Mouse (Mus musculus) fat pad, adult 2 months (tissue): ENCODE data around the gene Shroom3.

Experiments used
- DNase-seq: peaks from one replicate; pipeline ENCODE4 v3.0.0-alpha.2; 2011; ENCODE audit warnings: low read depth, low spot score; ENCODE audit errors: extremely low read depth

The Shroom3 gene

GRCm38 (mm10) chr5:92683351-92683807, at the start of gene Shroom3:
Shroom3 (plus strand) TSS chr5:92683435.
- no peak for DNase-seq

- no peak for DNase-seq
These were observed 49.7 kb upstream of the Shroom3 start for GRCm38 (mm10) chr5:92633526-92633925.

DNA sequence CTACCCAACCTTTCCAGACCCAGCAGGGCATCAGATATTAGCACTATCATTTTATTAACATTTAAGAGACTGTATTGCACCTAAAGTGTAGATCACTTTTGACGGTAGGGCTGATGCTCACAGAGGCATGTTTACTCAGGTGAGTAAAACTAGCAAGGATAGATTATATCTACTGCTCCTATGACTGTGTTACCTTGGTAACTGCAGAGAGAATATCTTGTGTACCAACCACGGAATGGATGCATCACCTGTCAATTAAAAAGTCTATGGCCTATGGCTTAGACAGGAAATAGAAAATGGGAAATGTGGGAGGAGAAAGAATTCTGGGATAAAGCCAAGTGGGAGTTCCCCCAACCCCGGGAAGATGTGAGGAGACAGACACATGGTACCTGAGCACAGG, 48.3 kb upstream of the Shroom3 start:
- no peak for DNase-seq

DNA sequence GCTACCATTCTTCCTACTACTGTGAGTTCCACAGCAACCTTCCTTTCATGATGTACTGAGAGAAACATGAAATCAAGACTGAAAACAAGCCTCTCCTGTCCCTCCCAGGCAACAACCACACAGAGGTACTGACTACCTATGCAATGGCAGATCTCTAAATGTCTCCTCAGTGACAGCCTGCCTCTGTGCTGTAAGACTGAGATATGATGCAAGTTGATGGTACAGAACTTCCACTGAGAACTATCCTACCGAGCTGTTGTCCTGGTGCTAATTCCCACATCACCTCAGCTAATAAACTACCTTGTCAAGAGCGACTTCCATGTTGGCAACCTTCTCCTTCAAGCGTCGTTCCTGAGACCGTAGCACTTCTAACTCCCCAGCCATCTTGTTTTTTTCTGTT, 47.3 kb upstream of the Shroom3 start:
- DNase-seq: no peak

DNA sequence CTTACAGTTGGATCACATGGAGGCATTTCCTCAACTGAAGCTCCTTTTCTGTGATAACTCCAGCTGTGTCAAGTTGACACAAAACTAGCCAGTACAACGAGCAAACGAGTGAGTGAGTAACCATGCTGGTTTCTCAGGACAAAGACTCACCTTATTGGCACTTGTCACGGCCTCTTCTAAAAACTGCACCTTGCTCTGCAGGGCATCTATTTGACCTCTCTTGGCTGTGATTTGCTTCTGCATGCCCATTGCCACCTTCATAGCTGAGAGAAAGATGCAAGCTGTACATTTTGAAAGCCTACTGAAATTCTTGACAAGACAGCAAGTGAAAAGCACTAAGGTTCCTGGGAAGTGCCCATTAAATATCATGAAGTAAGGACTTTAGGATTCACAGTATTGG, 42.4 kb upstream of the Shroom3 start:
- no peak for DNase-seq

- DNase-seq: no peak
These were observed 27.0 kb upstream of the Shroom3 start for GRCm38 (mm10) chr5:92656256-92656655.

DNA sequence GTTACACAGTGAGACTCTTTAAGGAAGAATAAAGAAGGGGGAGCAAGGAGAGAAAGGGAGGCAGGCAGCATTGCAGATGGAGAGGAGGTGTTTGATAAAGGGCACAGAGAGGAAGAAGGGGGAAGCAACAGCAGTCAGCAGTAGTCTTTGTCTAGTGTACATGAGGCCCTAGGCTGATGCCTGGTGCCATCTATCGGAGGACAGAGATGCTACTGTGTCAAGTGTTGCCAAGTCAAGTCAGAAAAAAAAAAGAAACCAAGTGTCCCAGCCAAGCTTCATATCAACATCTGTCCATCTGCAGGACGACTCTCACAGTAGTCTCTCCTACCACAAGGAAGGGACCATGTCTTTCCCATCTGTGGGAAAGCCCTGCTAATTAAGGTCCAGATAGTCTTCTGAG, 18.9 kb upstream of the Shroom3 start:
- DNase-seq: no peak

DNA sequence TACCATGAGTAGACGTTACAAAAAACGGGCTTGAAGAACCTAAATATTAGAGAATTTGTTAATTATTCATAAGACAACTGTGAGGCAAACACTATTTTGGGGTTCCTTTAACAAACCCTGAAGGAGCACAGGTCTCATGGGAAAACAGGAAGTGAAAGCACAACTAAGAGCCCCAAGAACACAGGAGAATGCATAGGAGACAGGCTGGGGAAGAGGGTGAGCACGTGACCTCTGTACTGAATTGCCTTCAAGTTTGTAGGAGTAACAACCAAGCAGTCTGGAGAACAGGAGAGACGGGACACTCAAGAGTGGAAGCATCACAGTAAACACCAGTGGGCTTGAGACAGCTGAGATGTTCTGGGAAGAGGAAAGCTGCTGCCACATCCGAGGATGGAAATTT, 16.4 kb upstream of the Shroom3 start:
- DNase-seq: no peak

DNA sequence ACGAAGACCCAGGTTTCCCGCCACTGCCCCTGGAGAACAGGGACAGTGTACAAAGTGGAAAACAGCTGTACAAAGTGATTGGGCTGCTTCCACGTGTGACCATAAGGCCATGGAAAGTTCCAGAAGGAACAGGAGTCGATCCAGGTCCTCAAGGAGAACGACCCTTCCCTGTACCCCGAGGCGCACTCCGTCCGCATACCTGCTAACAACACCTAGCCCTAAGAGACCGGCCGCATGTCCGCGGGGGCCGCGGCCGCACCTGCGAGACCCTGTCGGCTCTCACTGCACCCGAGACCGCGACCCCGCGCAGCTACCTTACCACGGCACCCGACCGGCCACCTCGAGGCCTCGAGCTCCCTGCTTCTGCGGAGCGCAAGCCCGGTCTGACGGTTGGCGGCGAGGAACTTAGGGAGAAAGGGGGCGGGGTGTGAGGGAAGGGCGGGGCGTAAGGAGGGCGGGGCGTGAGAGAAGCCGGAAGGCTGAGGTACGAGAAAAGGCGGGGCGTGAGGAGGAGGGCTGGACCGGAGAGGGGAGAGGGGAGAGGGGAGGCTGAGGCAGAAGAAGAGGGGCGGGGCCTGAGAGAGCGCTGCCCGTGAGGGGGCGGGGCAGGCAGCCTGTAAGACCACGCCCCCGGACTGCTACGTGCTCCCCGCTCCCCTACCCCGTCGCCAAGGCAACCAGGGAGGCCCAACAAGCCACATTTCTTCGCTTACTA, 8.2 kb upstream of the Shroom3 start, which contains the start of gene Ccdc158:
Gene Ccdc158 (minus strand): TSS at position 413 of the 715 bp plus-strand sequence.
- no peak for DNase-seq

GRCm38 (mm10) chr5:92675574-92675920, 7.7 kb upstream of the Shroom3 start:
- DNase-seq: no peak

DNA sequence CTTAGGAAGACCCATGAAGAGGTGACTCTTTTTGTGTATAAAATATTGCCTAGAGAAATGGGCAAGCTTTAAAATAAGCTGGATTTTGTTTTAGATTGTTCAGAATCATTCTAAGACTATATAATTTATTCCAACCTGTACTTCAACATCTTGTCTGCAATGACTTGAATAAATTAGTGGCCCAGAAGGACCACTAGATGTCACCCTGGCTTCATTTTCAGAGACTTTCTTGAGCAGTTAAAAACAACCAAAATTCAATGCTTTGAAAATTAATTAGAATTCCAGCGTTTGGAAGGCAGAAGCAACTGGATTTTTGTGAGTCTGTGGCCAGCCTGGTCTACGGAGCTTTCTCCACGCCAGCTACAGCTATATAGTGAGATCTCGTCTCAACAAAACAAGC, 3.8 kb upstream of the Shroom3 start:
- DNase-seq: no peak

- DNase-seq: no peak
These were observed 1.4 kb upstream of the Shroom3 start for GRCm38 (mm10) chr5:92681861-92682260.

GRCm38 (mm10) chr5:92682621-92683348, 450 bp upstream of the Shroom3 start:
- DNase-seq: no peak

- DNase-seq: no peak
These were observed 738 bp downstream of the Shroom3 start for GRCm38 (mm10) chr5:92683871-92684475.

DNA sequence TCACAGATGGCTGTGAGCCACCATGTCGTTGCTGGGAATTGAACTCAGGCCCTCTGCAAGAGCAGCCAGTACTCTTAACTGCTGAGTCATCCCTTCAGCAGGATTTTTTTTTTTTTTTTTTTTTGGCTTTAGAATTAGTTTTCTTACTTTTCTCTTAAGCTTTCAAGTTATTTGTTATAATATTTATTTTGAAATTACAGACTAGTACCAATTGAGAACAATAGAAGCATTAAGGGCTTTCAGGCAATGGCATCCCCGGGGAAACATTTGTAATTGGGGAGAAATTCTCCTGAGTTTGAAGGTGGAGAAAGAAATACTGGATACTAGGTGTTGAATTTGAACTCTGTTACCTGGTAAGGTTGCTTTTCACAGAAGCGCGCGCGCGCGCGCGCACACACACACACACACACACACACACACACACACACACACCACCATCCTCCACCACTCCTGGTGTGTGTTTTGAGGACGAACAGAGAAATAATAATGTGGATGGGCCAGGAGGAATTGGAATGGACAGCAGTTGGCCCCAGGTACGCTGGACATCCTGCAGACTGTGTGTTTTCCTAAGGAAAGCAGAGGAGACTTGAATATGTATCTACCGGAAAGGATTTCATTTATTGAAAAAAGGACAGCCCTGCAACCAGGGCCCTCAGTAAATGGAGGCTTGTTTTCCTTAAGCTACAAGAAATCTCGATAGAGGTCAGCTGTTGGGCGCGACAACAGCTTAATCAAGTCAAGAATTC, 1.7 kb downstream of the Shroom3 start:
- no peak for DNase-seq

DNA sequence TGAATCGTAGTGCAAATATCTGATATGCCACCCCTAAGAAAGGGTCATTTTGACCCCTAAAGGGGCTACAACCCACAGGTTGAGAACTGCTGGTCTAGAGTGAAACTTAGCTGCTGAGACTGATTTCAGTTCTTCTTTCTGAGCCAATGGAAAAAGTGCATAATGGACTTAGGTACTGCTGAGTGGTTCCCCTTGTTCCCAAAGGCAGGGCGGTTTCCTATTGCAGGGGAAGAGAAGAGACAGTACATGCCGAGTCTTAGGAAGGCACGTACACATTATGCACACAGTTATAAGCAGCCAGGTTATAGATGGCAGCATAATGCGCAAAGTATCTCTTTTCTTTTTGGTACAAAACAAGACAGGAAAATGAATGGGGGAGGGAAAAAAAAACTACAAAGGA, 4.9 kb downstream of the Shroom3 start:
- DNase-seq: no peak

DNA sequence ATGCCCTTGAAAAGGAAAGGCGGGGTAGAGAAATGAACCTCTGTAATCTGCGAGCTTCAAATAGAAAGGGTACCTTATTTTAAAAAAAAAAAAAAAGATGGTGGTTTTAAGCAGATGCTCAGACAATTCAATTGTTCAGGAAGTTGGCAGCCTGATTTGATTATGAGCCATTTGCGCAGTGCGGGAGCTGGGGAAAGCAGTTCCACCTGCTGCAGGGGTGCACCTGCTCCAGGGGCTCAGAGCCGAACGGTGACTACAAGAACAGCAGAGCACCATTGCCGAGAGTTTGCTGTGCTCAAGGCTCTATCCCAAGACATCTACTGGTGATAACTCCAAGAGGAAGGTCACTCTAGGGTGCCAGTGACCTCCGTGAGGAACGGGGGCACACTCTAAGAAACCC, 5.3 kb downstream of the Shroom3 start:
- no peak for DNase-seq

DNA sequence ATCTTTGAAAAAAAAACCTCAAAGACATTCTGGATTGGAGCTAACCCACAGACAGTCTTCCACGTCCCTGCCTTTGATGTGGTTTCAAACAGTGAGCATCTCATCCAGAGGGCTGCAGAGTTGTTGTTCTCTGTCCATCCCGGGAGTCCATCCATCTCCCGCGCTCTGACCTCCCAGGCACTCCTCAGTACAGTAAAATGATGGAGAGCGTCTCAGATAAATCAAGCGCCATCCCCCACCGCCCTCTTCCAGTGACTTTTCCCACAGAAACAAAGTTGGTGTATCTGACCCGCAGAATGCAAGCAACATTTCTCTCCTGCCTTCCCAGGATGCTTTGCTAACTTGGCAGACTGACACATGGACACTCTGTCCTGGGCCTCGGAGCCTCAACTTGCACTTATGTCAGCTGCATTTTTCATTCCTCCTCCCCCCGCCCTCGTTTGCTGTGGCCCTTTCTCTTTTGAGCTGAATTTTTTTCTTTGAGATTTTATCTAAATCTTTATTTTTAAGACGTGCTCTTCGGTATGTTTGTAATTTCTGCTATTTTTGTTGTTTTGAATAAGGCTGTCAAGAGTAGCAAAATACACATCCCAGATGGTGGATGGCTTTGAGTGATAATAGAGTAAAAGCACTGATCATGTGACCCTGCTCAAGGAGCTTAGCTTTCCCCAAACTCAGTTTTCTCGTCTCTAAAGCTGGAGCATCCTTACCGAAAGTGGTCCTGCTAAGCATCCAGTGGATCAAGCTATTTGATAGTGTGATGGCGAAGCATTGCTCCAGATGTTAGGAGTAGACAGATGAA, 9.2 kb downstream of the Shroom3 start:
- no peak for DNase-seq

DNA sequence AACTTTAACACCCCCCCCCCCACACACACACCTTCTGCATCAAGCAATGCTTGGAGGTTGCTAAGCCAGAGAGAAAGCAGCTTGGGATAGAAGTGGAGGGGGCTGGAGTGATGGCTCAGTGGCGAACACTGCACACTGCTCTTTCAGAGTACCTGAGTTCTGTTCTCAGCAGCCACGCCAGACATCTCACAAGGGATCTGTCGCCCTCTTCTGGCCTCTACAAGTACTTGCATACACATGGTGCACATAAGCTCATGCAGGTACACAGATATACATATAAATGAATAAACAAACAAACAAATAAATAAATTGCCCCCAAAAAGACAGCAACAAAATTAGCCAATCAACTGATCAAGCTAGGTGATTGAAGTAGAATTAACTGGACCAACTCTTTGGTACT, 10.5 kb downstream of the Shroom3 start:
- no peak for DNase-seq

DNA sequence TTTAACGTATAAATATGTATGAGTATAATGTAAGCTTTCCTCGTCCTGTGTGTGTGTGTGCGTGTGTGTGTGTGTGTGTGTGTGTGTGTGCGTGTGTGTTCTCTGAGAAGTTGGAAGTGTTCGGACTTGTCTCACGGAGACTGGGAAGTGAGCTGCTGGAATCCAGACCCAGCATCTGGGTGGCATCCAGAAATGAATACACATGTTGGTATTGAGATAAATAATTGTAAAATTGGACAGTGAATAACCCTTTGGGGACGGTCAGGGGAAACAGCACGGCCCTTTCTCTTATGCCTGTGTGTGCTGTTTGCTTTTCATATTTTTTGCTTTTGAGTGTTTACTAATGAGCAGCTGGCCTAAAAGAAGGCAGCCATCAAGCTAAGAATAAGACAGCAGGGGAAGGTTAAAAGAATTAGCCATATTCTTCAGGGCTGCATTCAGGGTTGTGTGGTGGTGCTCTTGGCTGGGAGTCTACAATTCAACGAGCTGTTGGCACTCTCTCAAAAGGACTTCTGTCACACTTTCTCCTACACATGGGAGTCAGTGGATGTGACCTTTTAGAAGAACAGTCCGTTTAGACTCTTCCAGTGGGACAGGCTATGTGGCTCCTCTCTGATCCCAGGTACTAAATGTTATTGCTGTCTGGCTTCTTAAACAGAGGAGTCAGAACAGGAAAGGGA, 11.2 kb downstream of the Shroom3 start:
- DNase-seq: no peak
